Mouse (Mus musculus) urinary bladder, adult 18-20 months (tissue): ENCODE measurements around the gene Emp1.

ENCODE experiments used
- DNase-seq, 2 experiments: peaks; one replicate each; pipeline ENCODE4 v3.0.0; 2022; ENCODE audit warnings: low spot score in 2 of 2, mixed read lengths in 2 of 2

The Emp1 gene

DNA sequence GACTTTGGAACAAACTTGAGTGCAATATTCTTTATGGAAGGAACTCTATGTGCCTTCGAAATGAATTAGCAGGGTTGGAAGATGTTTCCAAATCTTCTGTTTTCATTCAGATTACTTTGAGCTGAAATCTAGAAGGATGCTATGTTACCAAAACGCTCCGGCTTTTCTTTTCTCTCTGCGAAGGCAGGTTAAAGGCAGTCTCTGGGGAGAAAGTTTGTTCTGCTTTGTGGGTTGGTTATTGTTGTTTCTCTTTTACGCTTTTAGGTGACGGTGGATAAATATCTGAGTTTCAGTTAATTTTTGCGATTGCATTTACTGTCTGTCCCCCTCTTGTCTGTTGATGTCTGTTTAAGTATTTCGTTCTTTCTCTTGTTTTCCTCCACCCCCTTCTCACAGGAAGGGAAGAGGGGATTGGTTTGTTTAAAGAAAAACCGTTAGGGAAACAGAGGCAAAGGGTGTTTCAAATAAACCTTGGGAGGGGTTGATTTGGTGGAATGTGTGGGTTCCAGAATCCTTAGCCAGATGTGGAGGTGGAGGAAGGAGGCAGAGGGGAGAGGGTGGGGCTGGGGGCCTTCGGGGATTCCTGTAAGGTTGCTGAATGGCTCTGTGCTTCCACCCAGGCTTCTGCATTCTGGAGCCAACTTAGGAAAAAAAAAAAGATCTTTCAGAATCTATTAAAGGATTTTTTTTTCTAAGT is 1.1 kb downstream of the Emp1 start:
- DNase-seq: no peak

DNA sequence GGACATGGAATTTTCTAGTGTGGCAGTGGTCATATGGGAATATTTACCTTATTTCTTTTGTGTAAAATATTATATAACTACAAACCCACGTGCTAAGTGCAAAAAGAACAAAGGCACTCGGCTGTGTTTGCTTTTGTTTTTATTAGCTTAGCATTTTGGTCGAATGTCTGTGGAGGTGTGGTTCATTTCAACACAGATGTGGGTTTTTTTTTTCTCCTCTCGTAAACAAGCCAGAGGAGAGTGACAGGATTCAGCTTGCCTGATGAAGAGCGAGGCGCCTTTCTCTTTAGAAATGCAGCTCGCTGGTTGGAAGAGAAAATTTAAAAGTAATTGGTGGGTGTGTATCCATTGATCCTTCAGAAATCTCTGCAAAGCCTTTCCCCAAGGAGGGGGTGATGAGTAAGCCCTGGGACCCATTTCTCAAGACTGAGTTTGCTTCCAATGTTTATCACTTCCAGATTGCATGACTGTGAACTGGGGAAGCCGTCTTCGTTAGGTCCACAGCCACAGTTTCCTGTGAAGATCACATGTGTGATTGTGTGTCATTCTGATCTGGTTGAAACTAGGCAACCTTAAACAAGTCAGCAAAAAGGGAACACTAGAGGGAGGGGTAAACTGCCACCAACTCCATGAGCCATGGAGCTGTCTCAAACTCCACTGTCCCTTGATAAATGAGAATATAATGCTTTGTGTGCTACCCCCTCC is 1.8 kb downstream of the Emp1 start:
- peak in 1 of 2 experiments; percentile 56 for DNase-seq

DNA sequence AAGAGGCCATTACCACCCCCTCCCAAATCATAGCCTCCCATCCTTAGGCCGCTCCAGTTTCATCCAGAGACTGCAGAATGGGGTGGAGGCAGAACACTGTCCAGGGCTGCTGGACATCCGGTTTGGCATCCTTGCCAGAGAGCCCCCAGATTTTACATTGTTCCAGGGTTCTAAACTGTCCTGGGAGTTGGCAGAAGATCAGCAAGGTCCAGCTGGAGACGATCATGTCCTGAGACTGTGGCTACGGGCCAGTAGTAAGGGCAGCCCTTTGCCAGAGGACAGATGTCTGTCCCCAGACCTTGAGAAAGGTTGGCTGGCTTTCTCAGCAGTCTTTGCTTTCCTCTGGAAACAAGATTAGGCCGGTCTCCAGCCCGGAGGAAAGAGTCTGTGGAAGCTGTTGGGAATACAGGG is 2.6 kb downstream of the Emp1 start:
- DNase-seq: peak in 1 of 2 experiments; percentile 76

DNA sequence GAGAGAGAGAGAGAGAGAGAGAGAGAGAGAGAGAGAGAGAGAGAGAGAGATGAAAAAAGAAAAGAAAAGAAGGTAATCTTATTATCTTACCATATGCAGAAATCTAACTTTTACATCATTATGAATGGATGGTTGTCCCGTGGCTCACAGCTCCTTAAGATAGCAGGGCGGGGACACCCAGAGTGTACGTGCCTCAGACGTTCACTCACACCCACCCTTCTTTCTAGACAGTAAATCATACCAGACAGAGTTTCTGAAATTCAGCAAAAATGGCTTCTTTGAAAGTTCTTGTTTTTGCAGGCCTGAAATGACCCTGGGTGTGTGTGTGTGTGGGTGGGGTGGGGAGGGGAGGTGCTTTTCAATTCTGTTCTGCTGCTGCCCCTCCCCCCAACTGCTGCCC is 3.3 kb downstream of the Emp1 start:
- DNase-seq: no peak

DNA sequence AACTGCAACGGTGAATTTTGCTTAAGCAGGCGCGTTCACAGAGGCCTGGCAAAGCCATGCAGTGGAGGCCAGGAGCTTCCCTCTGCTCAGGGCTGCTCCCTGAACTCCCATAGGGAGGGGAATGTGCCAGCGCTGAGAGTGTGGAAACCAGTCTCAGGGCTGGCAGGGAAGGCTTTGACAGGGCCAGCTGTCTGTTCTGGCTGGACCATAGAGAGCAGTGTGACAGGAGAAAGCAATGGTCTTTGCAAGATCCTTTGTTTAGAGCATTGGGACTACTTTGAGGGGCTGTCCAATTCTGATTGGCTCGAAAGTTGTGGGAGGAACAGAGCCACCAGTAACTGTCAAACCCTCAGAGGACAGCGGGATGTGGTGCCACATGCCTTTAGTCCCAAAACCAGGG is 5.9 kb downstream of the Emp1 start:
- DNase-seq: no peak

DNA sequence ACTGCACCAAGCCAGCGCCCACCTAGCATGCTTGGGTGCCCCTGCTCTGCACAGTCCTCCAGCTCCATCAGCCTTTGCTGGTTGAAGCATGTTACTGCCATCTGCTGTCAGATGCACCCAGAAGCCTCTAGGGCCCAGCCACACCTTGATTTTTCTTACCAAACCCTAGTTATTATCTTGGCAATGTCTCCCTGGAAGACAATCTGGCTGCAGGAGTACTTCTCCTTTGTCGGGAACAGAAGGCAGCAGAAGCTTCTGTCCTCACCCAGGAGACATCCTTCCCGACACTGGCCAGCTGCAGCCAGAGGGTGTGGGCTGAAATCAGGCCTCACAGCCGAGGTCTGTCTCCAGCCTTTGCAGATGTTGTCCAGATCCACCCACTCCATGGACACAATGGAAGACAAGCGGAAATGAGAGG is 7.2 kb downstream of the Emp1 start:
- DNase-seq: peak in 1 of 2 experiments; percentile 45

DNA sequence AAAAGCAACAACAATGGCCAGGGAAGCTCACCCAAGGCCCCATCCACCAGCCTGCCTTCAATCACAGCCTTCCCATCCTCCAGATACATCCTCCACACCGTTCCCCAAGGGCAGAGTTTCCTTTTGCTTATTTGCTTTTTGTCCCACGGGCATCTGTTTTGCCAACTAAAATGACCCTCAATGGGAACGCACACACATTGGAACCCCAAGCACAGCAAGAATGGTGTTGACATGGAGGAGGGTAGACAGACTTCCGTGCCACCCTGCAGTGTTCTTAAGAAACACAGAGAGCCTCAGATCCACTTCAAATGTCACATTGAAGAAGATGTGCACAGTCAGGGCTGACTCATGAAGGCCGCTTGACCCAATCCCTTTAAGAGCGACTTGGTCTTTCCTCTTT is 8.6 kb downstream of the Emp1 start:
- no peak for DNase-seq

DNA sequence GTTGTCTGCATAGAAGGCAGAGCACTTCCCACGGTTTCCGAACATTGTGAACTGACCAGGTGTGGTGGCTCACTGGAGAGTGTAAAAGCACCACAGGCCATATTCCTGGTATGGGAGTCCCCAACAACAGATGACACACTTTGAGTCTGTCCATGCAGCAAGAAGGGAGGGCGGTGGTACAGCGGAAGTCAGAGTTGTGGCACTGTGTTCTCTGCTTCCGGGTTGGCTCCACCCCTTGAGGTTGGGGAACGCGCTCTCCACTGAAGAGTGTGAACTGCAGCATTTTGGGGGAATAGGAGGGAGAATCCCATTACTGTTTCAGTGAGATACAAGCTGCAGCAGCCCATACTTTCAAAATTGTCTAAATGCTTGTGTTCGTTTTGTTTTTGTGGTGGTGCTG is 11.0 kb downstream of the Emp1 start:
- DNase-seq: no peak

DNA sequence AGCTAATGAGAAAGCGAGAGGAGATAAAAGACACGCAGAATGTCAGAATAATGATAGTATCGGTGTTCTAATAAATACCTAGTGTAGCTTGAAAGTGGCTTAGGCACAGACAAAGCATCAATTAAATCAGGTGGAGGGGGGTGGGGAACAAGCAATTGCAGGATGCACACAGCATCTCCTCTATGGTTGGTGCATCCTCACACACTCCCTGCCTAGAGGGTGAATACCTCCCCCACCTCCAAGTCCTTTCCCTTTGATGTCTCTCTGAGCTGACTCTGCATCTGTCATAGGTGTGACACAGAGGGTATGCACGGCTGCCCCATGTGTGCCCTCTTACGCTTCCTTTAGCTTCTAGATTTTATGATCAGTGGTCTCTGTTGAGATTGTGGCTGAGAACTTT is 13.5 kb downstream of the Emp1 start:
- DNase-seq: no peak

DNA sequence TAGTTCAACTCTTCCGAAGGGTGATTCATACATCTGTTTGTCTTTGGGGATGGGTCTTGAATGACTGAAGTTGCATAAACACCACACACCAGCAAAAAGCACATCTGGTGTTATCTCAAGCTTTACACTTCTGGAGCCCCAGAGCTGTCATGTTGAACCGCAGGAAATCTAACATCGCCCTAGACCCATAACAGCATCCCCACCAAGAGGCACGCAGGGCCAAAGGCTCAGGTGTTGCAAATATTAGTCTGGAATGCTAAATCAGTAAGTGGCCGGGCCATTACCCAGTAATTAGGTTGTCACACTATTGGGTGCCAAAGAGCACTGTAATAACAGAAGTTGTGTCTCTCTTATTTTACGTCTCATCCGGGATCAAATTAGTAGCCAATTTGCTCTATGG is 13.9 kb downstream of the Emp1 start:
- DNase-seq: no peak

DNA sequence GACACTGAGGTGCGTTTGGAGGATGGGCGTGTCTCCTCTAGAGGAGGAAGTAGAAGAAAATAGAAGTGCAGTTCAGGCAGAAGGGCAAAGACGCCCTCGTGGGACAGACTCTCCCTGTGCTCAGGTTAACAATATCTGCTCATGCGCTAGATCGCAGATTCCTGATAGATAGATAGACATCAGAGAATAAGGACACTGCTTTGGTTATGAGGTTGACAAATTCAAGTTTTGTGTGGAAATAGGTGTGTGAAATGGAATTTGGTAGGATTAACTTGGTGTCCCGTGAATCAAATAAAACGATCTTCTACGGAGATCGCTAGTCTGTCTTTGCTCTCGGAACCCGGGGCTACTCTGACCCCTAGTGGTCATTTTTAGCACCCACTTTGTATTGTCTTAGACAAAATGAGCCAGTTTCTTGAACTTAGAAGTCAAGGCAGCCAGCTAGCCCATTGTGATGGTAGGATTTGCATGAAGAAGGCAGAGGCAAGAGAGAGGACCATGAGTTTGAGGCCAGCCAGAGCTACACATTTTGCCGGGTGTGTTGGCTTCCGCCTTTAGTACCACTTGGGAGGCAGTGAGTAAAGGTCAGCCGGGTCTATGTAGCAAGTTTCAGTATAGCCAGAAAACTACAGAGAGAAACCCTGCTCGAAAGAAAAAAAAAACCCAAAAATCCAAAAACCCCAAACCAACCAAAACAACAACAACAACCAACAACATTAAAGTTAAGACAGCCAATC is 15.4 kb downstream of the Emp1 start:
- DNase-seq: peak in 1 of 2 experiments; percentile 55

DNA sequence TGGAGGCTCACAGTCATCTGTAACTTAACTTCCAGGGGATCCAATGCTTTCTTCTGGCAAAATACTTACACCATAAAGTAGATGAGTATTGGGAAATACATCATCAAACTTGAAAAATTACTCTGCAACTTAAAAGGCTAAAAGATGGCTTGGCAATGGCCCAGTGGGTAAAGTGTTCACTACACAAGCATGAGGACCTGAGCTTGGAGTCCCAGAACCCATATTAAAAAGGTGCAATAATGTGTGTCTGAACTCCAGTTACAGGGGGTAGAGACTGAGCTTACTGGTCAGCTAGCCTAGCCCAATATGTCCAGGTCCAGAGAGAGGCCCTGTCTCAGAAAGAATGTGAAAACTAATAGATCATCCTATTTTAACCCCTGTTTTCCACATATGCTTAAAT is 21.6 kb downstream of the Emp1 start:
- no peak for DNase-seq

DNA sequence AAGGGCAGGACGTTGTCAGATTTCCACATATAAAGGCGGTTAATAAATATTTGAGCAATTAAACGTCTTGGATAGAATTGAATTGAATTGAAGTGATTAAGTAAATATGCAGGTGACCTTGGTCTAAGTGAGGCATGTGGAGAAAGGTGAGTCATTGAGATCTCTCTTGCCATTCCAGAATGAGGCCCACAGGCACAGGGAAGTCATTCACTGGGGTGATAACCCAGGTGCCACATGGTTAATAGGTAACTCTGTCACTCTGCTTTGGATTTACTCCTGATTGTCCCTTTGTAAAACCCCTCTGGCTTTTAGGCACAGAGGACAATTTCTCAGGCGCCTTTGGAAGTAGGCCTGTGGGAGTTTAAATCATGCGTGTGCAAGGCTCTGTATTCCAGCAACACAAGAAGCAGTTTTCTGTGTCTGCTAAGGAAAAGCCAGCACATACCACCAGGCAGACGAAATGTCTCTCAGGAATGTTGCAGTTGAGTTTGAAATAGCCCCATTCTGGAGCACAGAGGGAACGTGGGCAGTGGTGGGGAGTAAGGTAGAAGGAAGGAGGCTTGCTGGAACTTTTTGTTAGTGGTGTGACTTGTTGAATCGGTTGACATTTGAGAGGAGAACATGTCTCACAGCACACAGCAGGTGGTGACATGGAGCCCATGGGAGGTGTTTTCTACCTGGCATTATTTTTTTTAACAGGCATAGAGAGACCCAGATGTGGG is 23.6 kb downstream of the Emp1 start:
- no peak for DNase-seq

DNA sequence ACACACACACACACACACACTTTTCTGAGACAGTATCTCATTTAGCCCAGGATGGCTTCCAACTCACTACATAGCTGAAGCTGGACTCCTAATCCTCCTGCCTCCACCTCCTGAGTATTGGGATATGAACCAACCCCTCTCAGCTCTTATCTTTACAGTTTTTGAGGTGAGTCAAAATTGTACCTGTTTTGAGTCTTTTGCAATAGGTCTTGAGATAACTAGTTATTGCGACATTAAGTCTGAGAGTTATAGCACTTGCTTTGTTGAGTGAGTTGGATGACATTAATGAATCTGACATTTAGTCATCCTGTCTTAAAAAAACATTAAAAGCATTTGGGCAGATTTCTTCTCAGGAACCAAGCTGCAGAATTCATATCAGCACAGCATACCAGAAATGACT is 25.3 kb downstream of the Emp1 start:
- no peak for DNase-seq

DNA sequence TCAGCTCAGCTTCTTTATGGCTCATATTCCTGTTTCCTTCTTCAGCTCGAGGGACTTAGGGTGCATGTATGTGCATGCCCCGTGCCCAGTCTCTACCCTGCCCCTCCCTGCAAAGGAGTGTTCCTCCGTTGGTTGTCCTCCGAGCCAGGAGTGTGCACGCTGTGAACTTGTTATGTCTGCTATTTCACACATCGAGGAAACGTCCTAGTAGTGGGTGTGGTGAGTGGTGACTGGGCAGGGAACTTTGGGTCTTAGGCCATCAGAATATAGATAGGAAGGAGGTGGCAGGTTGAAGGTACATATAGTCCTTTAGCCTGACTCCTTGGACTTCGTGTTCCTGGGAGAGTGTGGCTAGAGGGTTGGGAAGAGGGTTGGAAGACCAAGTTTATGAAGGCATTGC is 26.4 kb downstream of the Emp1 start:
- DNase-seq: no peak

DNA sequence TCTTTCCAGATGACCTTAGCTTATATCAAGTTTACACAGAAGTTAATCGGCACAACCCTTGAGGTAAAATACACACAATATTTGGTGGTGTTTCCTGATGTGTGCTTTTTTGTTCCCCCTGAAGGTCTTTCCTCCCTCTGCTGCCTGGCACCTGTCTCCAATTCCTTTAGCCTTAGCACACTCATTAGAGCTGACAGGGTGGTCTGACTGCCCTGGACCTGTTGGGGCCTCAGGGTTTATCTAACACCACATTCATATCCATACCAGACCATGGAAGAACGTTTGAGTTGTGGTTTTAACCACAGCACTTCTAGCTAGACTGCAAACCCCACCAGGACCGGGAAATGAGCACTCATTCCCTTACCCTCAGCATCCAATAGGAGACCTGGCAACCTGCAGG is 28.1 kb downstream of the Emp1 start:
- DNase-seq: no peak

DNA sequence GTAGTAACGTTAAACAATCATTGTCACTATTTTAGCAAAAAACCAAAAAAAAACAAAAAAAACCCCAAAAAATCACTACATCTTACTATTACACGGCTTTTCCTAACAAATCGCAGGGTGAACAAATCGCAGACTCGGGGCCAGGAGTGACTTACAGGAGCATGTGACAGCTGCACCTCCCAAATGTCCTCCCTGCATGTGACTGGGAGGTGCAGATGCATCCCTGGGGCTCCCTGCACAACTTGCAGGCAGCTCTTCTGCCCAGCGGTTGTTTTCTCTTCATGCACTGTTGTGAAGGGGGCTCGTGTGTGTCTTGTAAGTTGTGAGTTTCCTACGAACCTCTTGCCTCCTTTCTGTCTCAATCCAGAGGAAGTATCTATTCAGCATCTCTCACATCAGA is 33.0 kb downstream of the Emp1 start:
- no peak for DNase-seq

DNA sequence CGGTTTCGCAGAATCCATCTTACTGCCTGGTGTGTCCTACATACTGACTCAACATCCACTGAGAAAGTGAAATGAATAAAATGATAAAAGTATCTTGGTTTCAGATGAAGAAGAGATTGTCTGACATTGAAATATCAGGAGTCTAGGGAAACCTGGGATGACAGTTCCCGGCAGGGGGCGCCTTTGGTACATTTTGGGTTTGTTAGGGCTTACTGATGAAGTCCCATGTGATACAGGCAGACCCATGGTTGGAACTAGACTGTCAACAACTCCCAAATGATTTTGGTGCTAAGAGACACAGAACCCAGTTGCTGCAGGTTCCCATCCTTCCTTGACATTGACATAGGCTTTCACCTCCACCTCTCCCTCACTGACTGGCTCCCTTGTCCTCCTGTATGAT is 34.7 kb downstream of the Emp1 start:
- no peak for DNase-seq

DNA sequence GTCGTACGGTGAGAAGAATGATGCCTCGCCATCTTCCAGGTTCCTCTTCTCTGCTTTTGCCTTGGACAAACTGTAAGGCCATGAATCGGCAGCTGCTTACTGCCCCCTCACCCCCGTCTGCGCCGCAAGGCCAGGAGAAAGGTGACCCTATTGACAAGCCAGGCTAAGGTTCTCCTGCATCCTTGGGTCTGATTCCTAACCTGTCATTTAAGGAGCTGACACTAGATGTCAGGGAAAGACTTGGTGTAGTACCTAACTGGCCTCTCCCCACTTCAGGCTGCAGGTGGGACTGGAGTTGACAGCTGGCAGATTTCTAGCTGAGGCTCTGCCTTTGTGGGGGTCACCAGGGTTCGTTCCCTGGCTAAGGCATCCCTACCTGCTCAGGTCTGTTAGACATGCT is 35.4 kb downstream of the Emp1 start:
- DNase-seq: no peak

DNA sequence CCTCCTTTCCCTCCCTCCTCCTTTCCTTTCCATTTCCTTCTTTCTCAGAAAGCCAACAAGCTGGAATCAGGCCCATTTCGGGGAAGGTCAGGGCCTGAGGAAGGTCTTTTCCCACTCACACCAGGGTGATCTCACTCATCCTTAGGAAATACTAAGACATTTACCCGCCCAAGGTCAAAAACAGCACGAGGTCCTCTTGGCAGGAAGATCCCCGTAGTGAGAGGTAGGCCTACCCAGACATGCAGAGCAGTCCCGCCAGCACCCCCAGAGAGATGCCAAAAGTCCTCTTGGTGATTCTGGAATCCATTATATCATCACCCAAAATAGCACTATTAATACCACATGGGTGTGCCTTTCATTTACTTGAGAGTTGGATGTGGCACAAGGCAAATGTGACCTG is 36.5 kb downstream of the Emp1 start:
- DNase-seq: no peak

DNA sequence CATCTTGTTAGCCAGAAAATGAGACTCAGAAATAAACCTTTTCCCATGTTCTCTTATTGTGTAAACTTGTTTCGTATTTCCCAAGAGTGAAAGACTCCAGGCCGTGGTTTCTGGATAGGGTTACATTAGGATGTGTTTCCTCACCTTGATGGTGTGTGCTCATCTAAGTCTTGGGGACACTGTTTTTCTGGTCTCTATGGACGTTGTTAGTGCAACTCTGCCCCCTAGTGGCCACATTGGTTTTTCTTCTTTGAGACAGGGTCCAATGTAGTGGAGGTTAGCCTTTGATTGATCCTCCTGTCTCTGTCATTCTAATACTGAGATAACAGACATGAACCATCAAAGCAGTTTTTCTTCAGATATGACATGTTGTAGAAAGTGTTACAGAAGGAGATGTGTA is 38.0 kb downstream of the Emp1 start:
- DNase-seq: peak; percentile 38 to 47

DNA sequence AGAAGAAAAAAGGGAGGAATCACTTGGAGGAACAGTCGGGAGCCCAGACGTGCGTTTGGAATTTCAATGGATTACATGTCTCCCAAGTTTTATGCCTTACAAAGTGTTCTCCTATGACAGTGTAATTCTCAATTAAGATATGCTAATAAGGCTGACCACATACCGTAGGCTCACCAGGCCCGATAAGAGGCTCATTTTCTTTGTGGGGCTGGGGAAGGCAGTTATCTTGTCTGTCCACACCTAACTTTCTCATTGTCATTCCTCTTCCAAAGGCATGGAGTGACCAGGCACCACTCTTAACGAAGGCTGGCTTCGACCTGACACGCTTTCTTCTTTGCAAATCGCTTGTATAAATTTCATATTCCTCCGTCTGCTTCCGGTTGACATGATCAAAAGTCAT is 42.7 kb downstream of the Emp1 start:
- no peak for DNase-seq
